Mouse (Mus musculus): ENCODE results near the gene I0C0044D17Rik.

DNA sequence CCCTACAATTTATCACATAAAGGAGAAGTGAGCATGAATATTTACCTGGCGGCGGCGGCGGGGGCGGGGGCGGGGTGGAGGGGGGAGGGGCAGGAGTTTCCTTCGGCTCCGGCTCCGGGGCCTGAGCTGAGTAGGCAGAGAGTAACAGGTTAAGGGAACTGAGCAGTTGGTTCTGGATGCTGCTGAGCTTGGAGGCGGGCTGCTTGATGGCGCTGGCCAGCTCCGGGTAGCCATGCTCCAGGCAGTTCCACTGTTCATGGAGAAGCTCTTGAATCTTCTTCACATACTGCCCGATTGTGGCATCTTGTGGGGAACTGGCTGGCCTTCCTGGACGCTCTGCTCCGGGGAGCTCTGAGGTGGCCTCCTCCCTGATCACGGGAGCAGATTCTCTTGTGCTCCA lies 45.4 kb downstream of the I0C0044D17Rik start:
- TF ChIP-seq CTCF (IDR thresholded peaks at IDR 0.05; ENCODE audit: extremely low read depth, insufficient read depth, insufficient read length, insufficient replicate concordance): no peak
- no peak for TF ChIP-seq POLR2A (IDR thresholded peaks at IDR 0.05; ENCODE audit: low read depth, low read length)
